Mouse (Mus musculus) lung, postnatal 0 days (tissue): Measurements from ENCODE around the gene Hal. TPM values are rescaled to one million over a fixed set of nuclear protein-coding genes. Genes with fewer than 3 reads are reported as not detected.
"Not testable (repeated sequence)": the region's sequence is repeated elsewhere in the genome, so short reads cannot be mapped to it uniquely, and the experiment has no call there.

Source experiments
- ATAC-seq: fragments of 200-750 bp; cut with Nextera tagmentation; 2 replicates; pipeline ENCODE4 v1.8.0; 2017; ENCODE audit warnings: moderate library complexity
- DNase-seq: peaks from one replicate; pipeline ENCODE4 v3.0.0-alpha.2; 2016; ENCODE audit warnings: low spot score
- H3K27ac ChIP-seq: fragments of 300-500 bp; sonication (generic); 2 replicates; pipeline ENCODE4 v1.5.1; 2014; ENCODE audit warnings: antibody characterized with exemption, mild to moderate bottlenecking, low read length, mixed read lengths
- H3K27me3 ChIP-seq: fragments of 300-500 bp; sonication (generic); replicated peaks from 2 replicates; pipeline ENCODE4 v1.6.1; 2014; ENCODE audit warnings: low read length, mixed read lengths; ENCODE audit not compliant: insufficient read depth
- H3K36me3 ChIP-seq: fragments of 300-500 bp; sonication (generic); 2 replicates; pipeline ENCODE4 v1.6.1; 2014; ENCODE audit warnings: low read length, mixed read lengths; ENCODE audit not compliant: insufficient read depth
- H3K4me1 ChIP-seq: fragments of 300-500 bp; sonication (generic); 2 replicates; pipeline ENCODE4 v1.6.1; 2014; ENCODE audit warnings: antibody characterized with exemption, low read depth, low read length, mixed read lengths; ENCODE audit not compliant: insufficient read depth
- H3K4me2 ChIP-seq: fragments of 300-500 bp; sonication (generic); replicated peaks from 2 replicates; pipeline ENCODE4 v1.6.1; 2014; ENCODE audit warnings: low read depth, mild to moderate bottlenecking, low read length, moderate library complexity, mixed read lengths
- H3K4me3 ChIP-seq: fragments of 300-500 bp; sonication (generic); 2 replicates; pipeline ENCODE4 v1.5.1; 2014; ENCODE audit warnings: low read depth, low read length
- H3K9ac ChIP-seq: fragments of 300-500 bp; sonication (generic); replicated peaks from 2 replicates; pipeline ENCODE4 v1.6.1; 2014; ENCODE audit warnings: low read depth, mild to moderate bottlenecking
- H3K9me3 ChIP-seq: fragments of 300-500 bp; sonication (generic); 2 replicates; pipeline ENCODE4 v1.6.1; 2016; ENCODE audit warnings: low read length, mixed read lengths
- CTCF ChIP-seq: IDR thresholded peaks from 2 replicates; pipeline ENCODE4 v1.5.1; 2016; ENCODE audit warnings: antibody characterized with exemption, mild to moderate bottlenecking
- EP300 ChIP-seq: IDR thresholded peaks from 2 replicates; pipeline ENCODE4 v1.6.1; 2016; ENCODE audit warnings: antibody characterized with exemption, mild to moderate bottlenecking, control low read depth
- WGBS: fragments of 180-500 bp; shearing (Covaris S2); extraction: QIAGEN DNeasy Blood & Tissue Kit; methylation state at CpG from one replicate; pipeline ENCODE4 v1.1.7; 2014; 5-methylcytosine and 5-hydroxymethylcytosine counted together
- polyA plus RNA-seq: library from polyadenylated mRNA; unstranded; fragments of >200 nt; fragmentation: Nextera tagmentation; extraction: Ambion mirVana; gene quantifications from 2 replicates; pipeline ENCODE4 v1.2.1, GENCODE M21; 2015

Gene Hal
- polyA plus RNA-seq, 1 experiment from 2014 or later, result not detected

DNA sequence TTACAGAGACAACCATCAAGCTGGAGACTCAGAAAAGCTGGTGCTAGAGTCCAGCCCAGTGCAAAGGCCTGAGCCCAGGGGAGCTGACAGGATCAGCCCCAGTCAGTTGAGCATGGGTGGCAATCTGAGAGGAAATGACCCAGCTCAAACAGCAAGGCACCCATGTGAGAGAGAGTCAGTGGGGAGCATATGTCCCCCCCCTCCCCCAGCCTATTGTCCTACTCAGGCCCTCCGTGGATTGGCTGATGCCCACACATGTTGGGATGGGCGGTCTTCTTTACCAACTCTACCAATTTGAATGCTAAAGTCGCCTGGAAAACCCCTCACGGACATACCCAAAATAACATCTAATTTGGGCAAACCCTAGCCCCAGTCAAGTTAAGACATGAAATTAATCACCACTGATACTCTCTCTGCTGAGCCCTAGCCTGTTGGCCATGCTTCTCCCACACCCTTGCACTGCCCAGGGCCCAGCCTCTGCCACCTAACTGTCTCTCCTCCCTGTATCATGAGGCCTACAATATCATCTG lies 59.2 kb downstream of the Hal start:
- TF ChIP-seq EP300, result no peak
- TF ChIP-seq CTCF, result no peak
- ATAC-seq (no peak), DNase-seq (no peak)
- Histone ChIP-seq H3K9me3 (no peaks in the 10 kb centered on the region), H3K9ac (no peak overlapping the region), H3K4me2 (no peak overlapping the region), H3K4me1 (no peaks in the 10 kb centered on the region), H3K27ac (no peak overlapping the region), H3K4me3 (no peak overlapping the region), H3K27me3 (no peaks in the 10 kb centered on the region), H3K36me3 (no peaks in the 10 kb centered on the region)
- 87% methylated on average over 4 of the region's 4 CpGs for WGBS

DNA sequence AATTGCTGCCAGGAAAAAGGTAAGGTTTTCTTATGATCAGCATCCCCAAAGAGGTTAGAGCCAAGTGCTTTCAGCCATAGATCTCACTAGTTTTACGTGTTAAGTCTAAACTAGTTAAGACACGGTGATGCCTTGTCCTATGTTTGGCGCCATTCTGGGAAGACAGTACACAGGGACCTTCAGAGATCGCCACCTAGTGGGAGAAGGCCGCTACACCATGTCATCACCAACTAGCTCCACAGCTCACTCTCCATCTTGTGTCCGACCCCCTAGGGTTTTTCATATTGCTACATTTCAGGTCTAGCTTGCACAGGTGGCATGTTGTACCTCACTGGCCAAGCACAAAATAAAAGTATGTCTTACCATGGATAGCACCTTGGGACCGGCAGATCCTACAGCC lies 60.4 kb downstream of the Hal start:
- DNase-seq (peak; percentile 82), ATAC-seq (peak; percentile 67)
- Histone ChIP-seq H3K4me3 (no peak overlapping the region), H3K27ac (no peak overlapping the region), H3K4me1 (no peaks in the 10 kb centered on the region), H3K4me2 (no peak overlapping the region), H3K9me3 (no peaks in the 10 kb centered on the region), H3K36me3 (no peaks in the 10 kb centered on the region), H3K9ac (no peak overlapping the region), H3K27me3 (no peaks in the 10 kb centered on the region)
- WGBS, result 13% methylated on average over 7 of the region's 7 CpGs
- TF ChIP-seq CTCF (peak; percentile 96), EP300 (no peak)

DNA sequence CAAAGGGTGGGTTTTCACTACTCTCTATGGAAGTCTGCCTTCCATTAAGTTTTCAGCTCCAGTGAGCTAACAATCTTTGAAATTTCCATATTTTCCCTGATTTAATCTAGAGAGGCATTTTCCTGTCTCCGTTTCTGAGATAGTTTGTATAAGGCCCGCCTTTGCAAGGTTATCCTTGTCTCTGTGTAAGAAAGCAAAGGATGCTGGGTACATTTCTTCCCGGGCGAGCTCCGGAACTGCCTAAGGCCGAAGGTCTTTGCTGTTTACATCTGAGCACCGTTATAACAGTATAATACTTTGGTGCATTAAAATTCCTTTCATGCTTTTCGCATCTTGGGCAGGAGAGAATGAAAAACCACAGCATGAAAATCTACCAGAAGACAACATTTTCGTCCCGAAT lies 61.3 kb downstream of the Hal start:
- WGBS, result 53% methylated on average over 10 of the region's 10 CpGs
- TF ChIP-seq CTCF, result no peak
- TF ChIP-seq EP300, result no peak
- no peak for DNase-seq
- no peak overlapping the region for H3K9ac ChIP-seq
- H3K36me3 ChIP-seq, result no peaks in the 10 kb centered on the region
- H3K4me1 ChIP-seq, result no peaks in the 10 kb centered on the region
- H3K27ac ChIP-seq, result no peak overlapping the region
- H3K4me3 ChIP-seq, result no peak overlapping the region
- no peak for ATAC-seq
- H3K4me2 ChIP-seq, result no peak overlapping the region
- no peaks in the 10 kb centered on the region for H3K27me3 ChIP-seq
- no peaks in the 10 kb centered on the region for H3K9me3 ChIP-seq

DNA sequence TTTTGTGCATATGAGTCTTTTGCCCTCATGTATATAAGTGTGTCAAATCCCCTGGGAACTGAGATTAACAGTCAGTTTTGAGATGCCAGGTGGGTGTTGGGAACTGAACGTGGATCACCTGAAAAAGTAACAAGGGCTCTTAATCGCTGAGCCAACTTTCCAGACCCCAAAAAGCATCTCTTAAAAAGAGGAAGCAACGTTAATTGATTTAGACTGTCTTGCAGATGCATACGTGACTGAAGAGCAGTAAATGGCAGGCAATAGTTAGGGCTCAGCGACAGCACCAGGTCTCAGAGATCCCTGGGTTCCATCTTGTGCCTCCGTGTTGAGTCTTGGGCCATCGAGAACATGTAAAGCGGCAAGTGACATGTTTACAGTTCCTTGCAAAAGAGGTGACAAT lies 64.0 kb downstream of the Hal start:
- Histone ChIP-seq H3K4me3 (no peak overlapping the region), H3K4me1 (no peaks in the 10 kb centered on the region), H3K36me3 (no peaks in the 10 kb centered on the region), H3K4me2 (no peak overlapping the region), H3K27ac (no peak overlapping the region), H3K27me3 (no peaks in the 10 kb centered on the region), H3K9me3 (no peaks in the 10 kb centered on the region), H3K9ac (no peak overlapping the region)
- TF ChIP-seq CTCF (no peak), EP300 (no peak)
- ATAC-seq, result no peak
- no peak for DNase-seq
- WGBS, result 75% methylated on average over 8 of the region's 8 CpGs

DNA sequence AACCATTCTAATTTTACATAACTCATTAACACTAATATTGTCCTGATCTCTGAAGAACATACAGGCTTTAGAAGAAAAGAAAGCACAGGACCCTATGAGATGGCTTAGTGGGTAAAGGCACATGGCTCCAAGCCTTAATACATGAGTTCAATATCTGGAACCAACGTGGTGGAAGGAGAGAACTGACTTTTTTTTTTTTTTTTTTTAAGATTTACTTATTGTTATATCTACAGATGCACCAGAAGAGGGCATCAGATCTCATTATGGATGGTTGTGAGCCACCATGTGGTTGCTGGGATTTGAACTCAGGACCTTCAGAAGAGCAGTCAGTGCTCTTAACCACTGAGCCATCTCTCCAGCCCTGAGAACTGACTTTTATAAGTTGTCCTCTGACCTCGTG lies 69.4 kb downstream of the Hal start:
- DNase-seq, H3K9me3 ChIP-seq, H3K4me3 ChIP-seq, H3K27me3 ChIP-seq, H3K4me2 ChIP-seq, H3K4me1 ChIP-seq, H3K27ac ChIP-seq, H3K36me3 ChIP-seq, H3K9ac ChIP-seq, ATAC-seq: not testable (repeated sequence)
- 63% methylated on average over 2 of the region's 2 CpGs for WGBS

DNA sequence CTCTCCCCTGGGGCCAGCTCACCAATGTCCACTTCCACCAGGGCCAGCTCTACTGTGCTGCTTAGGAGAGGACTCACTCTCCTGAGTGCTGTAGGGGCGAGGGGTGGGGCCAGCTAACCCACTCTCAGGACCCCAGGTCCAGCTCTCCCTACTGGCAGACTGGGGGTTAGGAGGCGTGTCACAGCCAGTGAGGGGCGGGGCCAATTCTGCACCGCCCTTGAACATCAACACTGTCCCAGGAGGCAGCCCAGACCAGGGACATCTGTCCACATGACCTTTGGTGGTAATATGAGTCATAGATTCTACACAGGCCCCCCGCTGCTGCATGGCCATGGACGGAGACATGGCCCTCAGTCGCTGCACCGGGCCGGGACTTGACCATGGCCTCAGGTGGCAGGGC lies 71.2 kb downstream of the Hal start:
- H3K9ac ChIP-seq, result no peak overlapping the region
- no peaks in the 10 kb centered on the region for H3K4me1 ChIP-seq
- WGBS, result 57% methylated on average over 9 of the region's 9 CpGs
- TF ChIP-seq EP300, result no peak
- no peak for TF ChIP-seq CTCF
- H3K4me2 ChIP-seq, result no peak overlapping the region
- no peak overlapping the region for H3K4me3 ChIP-seq
- H3K27me3 ChIP-seq, result no peaks in the 10 kb centered on the region
- no peak for ATAC-seq
- H3K27ac ChIP-seq, result no peak overlapping the region
- no peak for DNase-seq
- H3K9me3 ChIP-seq, result no peaks in the 10 kb centered on the region
- H3K36me3 ChIP-seq, result no peaks in the 10 kb centered on the region

DNA sequence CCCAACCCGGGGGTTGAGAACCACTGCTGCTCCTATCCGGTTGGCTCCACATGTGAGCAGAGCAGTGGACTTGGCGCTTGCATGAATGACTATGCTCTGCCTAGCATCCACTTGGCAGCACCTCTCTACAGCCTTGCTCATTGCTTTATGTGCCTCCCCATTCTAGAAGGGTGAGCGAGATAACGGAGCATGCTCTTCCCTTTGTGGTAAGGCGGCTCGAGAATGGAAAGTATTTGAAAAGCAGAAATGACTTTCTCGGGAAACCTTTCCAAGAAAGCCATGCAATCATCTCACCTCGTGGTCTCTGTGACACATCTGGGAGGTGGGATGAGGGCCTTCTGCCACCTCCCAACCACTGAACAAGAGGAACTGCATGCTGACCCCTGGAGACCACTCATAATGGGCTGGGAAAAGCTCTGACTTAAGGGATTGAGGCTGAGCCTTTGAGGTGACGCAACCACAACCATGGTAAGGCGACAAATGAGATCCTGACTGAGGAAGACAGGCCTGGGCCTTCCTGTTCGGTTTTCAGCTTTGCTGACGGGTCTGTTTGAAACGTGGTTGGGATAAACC lies 76.0 kb downstream of the Hal start:
- WGBS, result 72% methylated on average over 14 of the region's 14 CpGs
- no peak overlapping the region for H3K9ac ChIP-seq
- DNase-seq, result no peak

More for the DNA sequence above, 76.0 kb downstream of the Hal start:
- Histone ChIP-seq H3K4me1 (no peaks in the 10 kb centered on the region), H3K4me3 (no peak overlapping the region), H3K9me3 (no peaks in the 10 kb centered on the region), H3K4me2 (no peak overlapping the region), H3K36me3 (no peaks in the 10 kb centered on the region), H3K27me3 (no peaks in the 10 kb centered on the region), H3K27ac (no peak overlapping the region)
- ATAC-seq, result no peak
- TF ChIP-seq CTCF (no peak), EP300 (no peak)
